Mouse (Mus musculus) layer of hippocampus, adult 9-10 months (tissue): ENCODE results near the gene L3mbtl1.

Experiments
- DNase-seq: peaks from one replicate; pipeline ENCODE4 v3.0.0; 2022; ENCODE audit warnings: low spot score

Gene L3mbtl1

DNA sequence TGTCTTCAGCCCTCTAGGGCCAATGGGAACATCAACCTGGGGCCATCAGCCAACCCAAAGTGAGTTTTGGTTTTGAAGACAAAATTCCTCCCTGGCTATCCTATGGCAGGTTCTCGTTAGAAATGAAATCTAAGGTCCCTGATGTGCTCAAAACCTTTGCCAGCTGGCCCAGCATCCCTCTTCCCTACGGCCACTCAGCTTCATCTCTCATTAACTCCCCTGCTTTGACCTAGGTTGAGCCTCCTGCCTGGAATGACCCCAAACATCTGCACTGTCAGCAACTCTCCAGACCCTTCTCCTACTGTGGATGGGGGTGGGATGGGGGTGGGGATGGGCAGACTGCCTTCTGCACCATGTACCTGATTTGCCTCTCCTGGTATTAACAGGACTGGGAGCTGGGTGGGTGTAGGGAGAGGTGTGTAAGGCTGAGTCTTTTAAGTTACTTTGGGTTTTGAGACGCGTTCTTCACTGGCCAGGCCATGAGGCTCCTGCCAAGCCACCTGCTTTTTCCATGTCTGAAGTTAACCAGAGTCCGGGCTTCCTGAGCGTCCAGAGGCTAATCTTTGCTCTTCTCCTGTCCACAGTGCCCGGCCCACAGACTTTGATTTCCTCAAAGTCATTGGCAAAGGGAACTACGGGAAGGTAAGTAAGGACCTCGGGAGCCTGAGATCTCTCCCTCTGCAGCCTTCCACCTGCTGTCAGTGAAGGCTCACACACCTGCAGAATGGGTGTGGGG lies 50.8 kb downstream of the L3mbtl1 start:
- no peak for DNase-seq

GRCm38 (mm10) chr2:162998528-162999230 lies 55.4 kb downstream of the L3mbtl1 start:
- DNase-seq = peak; percentile 55

DNA sequence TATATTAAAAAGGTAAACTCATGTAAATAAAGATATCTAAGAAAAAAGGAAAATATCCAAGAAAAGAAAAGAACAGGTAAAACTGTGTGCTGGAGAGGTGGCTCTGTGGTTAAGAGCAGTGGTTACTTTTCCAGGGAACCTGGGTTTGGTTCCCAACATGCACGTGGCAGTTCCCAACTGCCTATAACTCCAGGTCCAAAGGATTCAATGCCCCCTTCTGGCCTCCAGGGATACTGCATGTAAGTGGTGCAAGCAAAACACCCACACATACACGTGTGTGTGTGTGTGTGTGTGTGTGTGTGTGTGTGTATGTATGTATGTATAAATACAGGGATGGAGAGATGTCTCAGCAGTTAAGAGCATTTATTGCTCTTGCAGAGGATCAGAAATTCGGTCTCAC lies 56.5 kb downstream of the L3mbtl1 start:
- no peak for DNase-seq

- DNase-seq = no peak
Measured at GRCm38 (mm10) chr2:163001071-163001470, 57.8 kb downstream of the L3mbtl1 start.

- no peak for DNase-seq
Measured at GRCm38 (mm10) chr2:163007299-163007698, 64.0 kb downstream of the L3mbtl1 start.

GRCm38 (mm10) chr2:163016916-163017743 lies 73.9 kb downstream of the L3mbtl1 start, which contains the start of gene Ift52:
Ift52 (plus strand) TSS chr2:163017354.
- DNase-seq = peak; percentile 77
